Mouse (Mus musculus) neural tube, embryonic 13.5 days (tissue): ENCODE data around the gene Csk. TPM values are rescaled to one million over a fixed set of nuclear protein-coding genes. Genes with fewer than 3 reads are reported as not detected.

Source experiments
- ATAC-seq: fragments of 200-750 bp; cut with Nextera tagmentation; 2 replicates; pipeline ENCODE4 v1.8.0; 2017; ENCODE audit warnings: low read depth, mild to moderate bottlenecking, moderate TSS enrichment, moderate library complexity
- H3K27ac ChIP-seq: fragments of 300-500 bp; sonication (generic); replicated peaks from 2 replicates; pipeline ENCODE4 v1.5.1; 2015; ENCODE audit warnings: moderate library complexity, mild to moderate bottlenecking, inconsistent platforms
- H3K27me3 ChIP-seq: fragments of 300-500 bp; sonication (generic); 2 replicates; pipeline ENCODE4 v1.6.1; 2015; ENCODE audit warnings: mild to moderate bottlenecking, inconsistent platforms
- H3K36me3 ChIP-seq: fragments of 300-500 bp; sonication (generic); 2 replicates; pipeline ENCODE4 v1.6.1; 2015; ENCODE audit warnings: mild to moderate bottlenecking, inconsistent platforms
- H3K4me1 ChIP-seq: fragments of 300-500 bp; sonication (generic); replicated peaks from 2 replicates; pipeline ENCODE4 v1.6.1; 2015; ENCODE audit warnings: inconsistent platforms
- H3K4me2 ChIP-seq: fragments of 300-500 bp; sonication (generic); 2 replicates; pipeline ENCODE4 v1.6.1; 2015; ENCODE audit warnings: inconsistent platforms, mild to moderate bottlenecking, moderate library complexity
- H3K4me3 ChIP-seq: fragments of 300-500 bp; sonication (generic); 2 replicates; pipeline ENCODE4 v1.5.1; 2015; ENCODE audit warnings: mild to moderate bottlenecking, inconsistent platforms
- H3K9ac ChIP-seq: fragments of 300-500 bp; sonication (generic); 2 replicates; pipeline ENCODE4 v1.6.1; 2015; ENCODE audit warnings: moderate library complexity, mild to moderate bottlenecking, inconsistent platforms
- H3K9me3 ChIP-seq: fragments of 300-500 bp; sonication (generic); 2 replicates; pipeline ENCODE4 v1.6.1; 2016; ENCODE audit warnings: inconsistent platforms
- WGBS: fragments of 180-500 bp; shearing (Covaris S2); methylation state at CpG from one replicate; pipeline ENCODE4 v1.1.7; 2015; 5-methylcytosine and 5-hydroxymethylcytosine counted together
- polyA plus RNA-seq: library from polyadenylated mRNA; unstranded; fragments of >200 nt; fragmentation: Nextera tagmentation; extraction: Ambion mirVana; gene quantifications from 2 replicates; pipeline ENCODE4 v1.2.1, GENCODE M21; 2015

Csk gene
- polyA plus RNA-seq = 43.7 and 43.9 TPM in 2 replicates

DNA sequence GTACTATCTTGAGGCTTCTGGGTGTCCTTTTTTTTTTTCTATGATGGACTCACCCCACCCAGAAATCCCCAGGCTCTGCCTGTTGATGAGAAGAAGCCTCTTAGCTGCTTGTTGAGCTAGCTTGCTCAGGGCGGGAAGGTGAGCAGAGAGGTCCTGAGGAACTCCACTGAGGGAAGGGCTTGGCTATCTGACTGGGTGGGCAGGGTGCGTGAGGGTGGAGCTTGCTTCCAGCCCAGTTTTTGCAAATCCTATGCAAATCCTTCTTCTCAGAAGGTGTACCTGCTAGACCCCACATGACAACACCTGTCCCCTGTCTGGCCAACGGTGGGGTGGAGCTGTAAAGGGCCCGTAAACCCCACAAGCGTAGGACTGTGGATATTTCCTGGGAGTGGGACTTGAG is at the start of gene Csk:
Gene Csk (minus strand): TSS at position 349 of the 400 bp plus-strand sequence.
- Histone ChIP-seq H3K4me1 (peaks cover 28% of the 10 kb centered on the region), H3K27me3 (peaks cover 5% of the 10 kb centered on the region; the same call in 1 of the 2 replicates), H3K9ac (peak within 1 kb of the TSS; percentile 22; the same call in 1 of the 2 replicates), H3K4me3 (no peak within 1 kb of the TSS), H3K9me3 (no peaks in the 10 kb centered on the region), H3K27ac (no peak within 1 kb of the TSS), H3K36me3 (no peaks in the 10 kb centered on the region), H3K4me2 (no peak within 1 kb of the TSS)
- 59% methylated on average over 5 of the region's 5 CpGs for WGBS
- no peak for ATAC-seq

DNA sequence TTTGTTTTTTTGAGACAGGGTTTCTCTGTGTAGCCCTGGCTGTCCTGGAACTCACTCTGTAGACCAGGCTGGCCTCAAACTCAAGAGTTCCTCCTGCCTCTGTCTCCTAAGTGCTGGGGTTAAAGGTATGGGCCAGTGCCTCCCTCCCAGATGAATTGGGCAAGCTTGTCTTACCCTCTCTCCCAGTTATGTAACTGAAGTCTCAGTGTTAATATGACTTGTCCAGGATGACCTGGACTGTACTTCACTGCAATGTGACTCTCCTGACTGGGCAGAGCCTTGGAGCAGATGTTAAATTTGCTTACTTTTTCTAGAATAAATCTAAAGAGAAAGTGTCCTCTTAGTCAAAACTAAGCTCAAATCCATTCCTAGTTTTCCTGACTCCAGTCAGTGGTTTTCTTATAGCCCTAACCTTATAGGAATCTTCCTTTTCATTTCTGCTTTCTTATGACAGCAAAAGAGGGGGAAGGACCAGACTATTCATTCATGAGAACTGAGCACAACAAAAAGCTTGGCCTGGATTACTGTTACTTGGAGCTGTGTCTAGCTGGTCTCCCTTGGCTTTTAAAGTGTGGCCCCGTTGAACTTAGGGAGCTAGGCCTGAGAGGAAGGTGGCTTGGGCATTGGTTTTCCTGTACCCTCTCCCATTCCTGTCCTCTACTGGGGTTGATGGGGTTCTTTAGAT is 45.2 kb upstream of the Csk start:
- H3K4me1 ChIP-seq = peaks cover 17% of the 10 kb centered on the region
- no peaks in the 10 kb centered on the region for H3K36me3 ChIP-seq
- no peak overlapping the region for H3K4me3 ChIP-seq
- H3K27ac ChIP-seq = no peak overlapping the region
- H3K4me2 ChIP-seq = no peak overlapping the region
- H3K9me3 ChIP-seq = no peaks in the 10 kb centered on the region
- 77% methylated on average over 1 of the region's 1 CpGs for WGBS
- no peak overlapping the region for H3K9ac ChIP-seq
- peaks cover 57% of the 10 kb centered on the region for H3K27me3 ChIP-seq
- no peak for ATAC-seq

DNA sequence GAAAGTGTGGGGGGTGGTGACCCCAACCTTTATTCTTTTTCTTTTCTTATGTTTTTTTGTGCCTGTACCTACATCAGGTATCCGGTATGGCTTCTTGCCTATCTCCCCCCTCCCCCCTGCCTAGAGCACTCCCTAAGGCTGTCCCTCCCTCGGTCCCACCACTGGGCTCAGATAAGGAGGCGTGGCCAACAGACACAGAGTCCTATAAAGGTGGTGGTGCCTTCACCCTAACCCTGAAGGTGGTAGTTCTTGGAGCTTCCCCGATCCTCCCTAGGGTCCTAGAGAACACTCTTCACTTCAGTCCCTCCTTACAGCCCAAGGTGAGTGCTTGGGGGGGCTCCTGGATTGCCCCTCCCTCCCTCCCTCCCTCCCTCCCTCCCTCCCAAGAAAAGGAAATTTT is 43.9 kb upstream of the Csk start:
- no peaks in the 10 kb centered on the region for H3K9me3 ChIP-seq
- peak overlapping the region; percentile 49; the same call in 1 of the 2 replicates for H3K4me3 ChIP-seq
- H3K27me3 ChIP-seq = peaks cover 63% of the 10 kb centered on the region
- no peaks in the 10 kb centered on the region for H3K36me3 ChIP-seq
- ATAC-seq = peak; percentile 23; the same call in 1 of the 2 replicates
- no peak overlapping the region for H3K27ac ChIP-seq
- WGBS = 15% methylated on average over 4 of the region's 4 CpGs
- H3K9ac ChIP-seq = no peak overlapping the region
- peaks cover 17% of the 10 kb centered on the region for H3K4me1 ChIP-seq
- no peak overlapping the region for H3K4me2 ChIP-seq

DNA sequence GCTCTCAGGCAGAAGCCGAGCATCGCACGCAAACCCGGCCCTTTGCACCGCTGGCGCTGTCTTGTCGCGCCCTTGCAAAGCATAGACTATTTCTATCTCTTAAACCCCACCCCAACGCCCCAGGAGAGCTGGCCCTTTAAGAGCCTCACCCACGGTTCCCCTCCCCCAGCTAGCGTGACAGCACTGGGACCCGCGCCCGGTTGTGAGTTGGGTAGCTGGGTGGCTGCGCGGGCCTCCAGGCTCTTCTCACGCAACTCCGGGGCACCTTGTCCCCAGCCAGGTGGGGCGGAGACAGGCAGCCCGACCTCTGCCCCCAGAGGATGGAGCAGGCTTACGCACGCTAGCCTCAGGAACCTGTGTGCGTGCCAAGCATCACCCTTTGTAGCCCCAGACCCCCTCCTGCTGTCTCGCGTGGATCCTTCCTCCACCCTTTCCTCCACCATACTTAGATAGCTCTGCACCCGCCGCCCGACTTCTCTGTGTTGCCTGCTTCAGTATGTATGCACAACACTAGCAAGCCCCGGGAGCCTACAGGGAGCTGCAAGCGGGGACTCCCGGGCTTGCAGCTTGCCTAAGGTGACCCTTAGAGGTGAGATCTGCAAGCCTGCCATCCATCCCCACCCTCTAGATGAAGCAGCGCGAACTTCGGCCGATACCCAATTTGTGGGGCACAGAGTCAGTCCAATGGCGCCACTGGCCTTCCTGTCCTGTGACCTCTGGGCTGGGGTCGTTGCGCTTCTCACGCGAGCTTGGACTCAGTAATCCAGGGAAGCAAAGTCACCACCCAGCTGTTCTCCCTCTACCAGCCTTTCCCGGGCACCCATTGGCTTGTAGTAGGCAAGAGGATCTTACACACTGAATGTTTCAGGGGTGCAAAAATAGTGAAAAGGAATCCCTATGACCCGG is 43.2 kb upstream of the Csk start:
- H3K4me3 ChIP-seq = peak overlapping the region; percentile 49
- no peaks in the 10 kb centered on the region for H3K9me3 ChIP-seq
- peak overlapping the region; percentile 83 for H3K4me2 ChIP-seq
- H3K36me3 ChIP-seq = no peaks in the 10 kb centered on the region
- no peak overlapping the region for H3K27ac ChIP-seq
- peak; percentile 70 for ATAC-seq
- peaks cover 63% of the 10 kb centered on the region for H3K27me3 ChIP-seq
- peaks cover 17% of the 10 kb centered on the region for H3K4me1 ChIP-seq
- WGBS = 1% methylated on average over 42 of the region's 42 CpGs
- peak overlapping the region; percentile 62 for H3K9ac ChIP-seq

DNA sequence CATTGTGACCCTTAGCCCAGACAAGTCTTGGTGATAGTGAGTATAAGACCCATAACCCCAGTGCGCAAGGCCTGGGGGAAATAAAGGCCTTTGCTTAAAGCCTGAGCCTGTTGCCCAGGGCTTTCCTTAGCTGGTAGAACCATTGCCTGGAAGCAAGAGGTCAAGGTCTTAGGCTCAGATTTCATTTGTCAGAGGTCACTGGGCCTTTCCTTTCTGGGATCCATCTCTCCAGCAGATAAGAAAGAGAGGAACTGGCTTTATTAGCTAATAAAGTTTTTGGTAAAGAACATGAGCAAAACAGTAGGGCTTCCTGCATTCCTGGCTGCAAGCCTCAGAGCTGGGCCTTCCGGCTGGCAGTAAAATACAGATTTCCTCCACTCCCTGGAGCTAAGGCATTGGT is 40.7 kb upstream of the Csk start:
- Histone ChIP-seq H3K4me2 (no peak overlapping the region), H3K9ac (no peak overlapping the region), H3K27me3 (peaks cover 59% of the 10 kb centered on the region), H3K4me1 (peaks cover 17% of the 10 kb centered on the region), H3K36me3 (no peaks in the 10 kb centered on the region), H3K27ac (no peak overlapping the region), H3K4me3 (no peak overlapping the region), H3K9me3 (no peaks in the 10 kb centered on the region)
- no peak for ATAC-seq
- WGBS = 82% methylated on average over 2 of the region's 2 CpGs

DNA sequence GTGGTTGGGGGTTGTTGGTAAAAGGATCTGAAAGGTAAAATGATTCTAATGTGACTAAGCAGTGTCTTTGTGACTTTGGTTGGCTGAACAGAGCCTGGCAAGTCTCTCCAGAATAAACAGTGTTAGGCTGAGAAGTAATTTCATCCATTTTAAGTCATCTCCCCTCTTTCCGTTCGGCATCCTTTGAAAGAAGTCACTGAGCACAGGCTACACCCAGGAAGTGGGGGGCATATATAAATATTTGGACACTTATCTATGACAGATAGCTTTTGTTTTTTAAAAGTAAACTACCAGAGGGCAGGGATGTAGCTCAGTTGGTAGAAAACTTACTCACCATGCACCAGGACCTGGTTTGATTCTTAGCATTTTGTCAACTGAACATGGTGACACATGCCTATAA is 35.2 kb upstream of the Csk start:
- Histone ChIP-seq H3K4me3 (no peak overlapping the region), H3K27ac (no peak overlapping the region), H3K27me3 (peaks cover 5% of the 10 kb centered on the region), H3K9ac (no peak overlapping the region), H3K36me3 (no peaks in the 10 kb centered on the region), H3K4me1 (no peaks in the 10 kb centered on the region), H3K9me3 (no peaks in the 10 kb centered on the region), H3K4me2 (no peak overlapping the region)
- ATAC-seq = no peak
- WGBS = 97% methylated on average over 2 of the region's 2 CpGs

DNA sequence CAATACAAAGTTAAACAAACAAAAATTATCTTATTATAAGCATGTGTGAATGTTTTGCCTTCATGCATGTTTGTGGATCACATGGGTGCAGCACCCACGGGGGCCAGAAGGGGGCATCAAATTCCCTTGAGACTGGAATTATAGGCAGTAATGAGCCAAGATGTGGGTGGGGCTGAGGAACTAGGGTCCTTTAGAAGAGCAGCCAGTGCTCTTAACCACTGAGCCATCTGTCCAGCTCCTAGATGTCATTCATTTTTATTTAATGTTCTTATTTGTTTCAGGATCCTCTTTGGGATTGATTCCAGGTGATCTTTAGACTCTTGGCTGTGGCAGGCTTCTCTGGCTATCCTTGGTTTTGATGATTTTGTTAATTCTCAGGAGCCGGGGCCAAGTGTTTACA is 34.7 kb upstream of the Csk start:
- no peaks in the 10 kb centered on the region for H3K4me1 ChIP-seq
- H3K9me3 ChIP-seq = no peaks in the 10 kb centered on the region
- ATAC-seq = no peak
- no peaks in the 10 kb centered on the region for H3K36me3 ChIP-seq
- 65% methylated on average over 2 of the region's 2 CpGs for WGBS
- H3K9ac ChIP-seq = no peak overlapping the region
- H3K27ac ChIP-seq = no peak overlapping the region
- H3K4me3 ChIP-seq = no peak overlapping the region
- no peak overlapping the region for H3K4me2 ChIP-seq
- peaks cover 4% of the 10 kb centered on the region; the same call in 1 of the 2 replicates for H3K27me3 ChIP-seq

DNA sequence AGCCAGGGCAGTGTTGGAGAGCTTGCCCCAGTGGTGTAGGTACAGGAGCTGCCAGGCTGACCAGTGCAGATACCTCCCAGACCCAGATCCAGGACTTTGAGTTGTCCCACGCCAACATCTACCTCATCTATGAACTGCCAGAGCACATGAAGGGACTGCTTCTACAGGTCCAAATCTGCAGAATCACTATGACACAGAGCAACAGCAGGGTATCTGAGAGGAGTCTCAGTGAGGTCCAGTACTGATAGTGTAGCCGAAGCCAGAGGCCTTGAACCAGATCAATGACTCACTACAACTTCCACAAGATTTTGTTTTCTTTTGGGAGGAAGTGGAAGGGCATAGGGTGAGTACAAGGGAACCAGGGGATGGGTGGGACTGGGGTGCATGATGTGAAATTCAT is 34.3 kb upstream of the Csk start, which contains the start of gene Cyp1a1:
Gene Cyp1a1 (plus strand): TSS at position 178 of the 400 bp plus-strand sequence.
- no peak within 1 kb of the TSS for H3K4me3 ChIP-seq
- H3K9me3 ChIP-seq = no peaks in the 10 kb centered on the region
- WGBS = 93% methylated on average over 2 of the region's 2 CpGs
- H3K9ac ChIP-seq = no peak within 1 kb of the TSS
- H3K4me2 ChIP-seq = no peak within 1 kb of the TSS
- H3K27ac ChIP-seq = no peak within 1 kb of the TSS
- no peaks in the 10 kb centered on the region for H3K4me1 ChIP-seq
- ATAC-seq = no peak
- H3K36me3 ChIP-seq = no peaks in the 10 kb centered on the region
- peaks cover under 1% of the 10 kb centered on the region; the same call in 1 of the 2 replicates for H3K27me3 ChIP-seq

DNA sequence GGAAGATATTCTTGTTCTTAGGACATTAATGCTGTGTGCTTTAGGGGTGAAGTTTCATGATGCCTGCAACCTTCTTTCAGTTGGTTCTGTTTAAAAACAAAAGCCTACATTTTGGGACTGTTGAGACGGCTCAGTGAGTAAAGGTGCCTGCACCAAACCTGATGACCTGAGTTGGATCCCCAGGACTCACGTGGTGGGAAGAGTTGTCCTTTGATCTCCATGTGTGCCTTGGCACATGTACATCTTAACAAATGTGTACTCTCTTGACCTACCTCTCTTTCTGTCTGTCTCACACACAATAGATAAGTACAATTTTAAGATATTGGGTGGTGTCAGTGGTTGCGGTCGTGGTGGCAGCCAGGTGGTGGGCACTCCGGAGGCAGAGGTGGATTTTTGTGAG is 32.6 kb upstream of the Csk start:
- no peak for ATAC-seq
- Histone ChIP-seq H3K4me3 (no peak overlapping the region), H3K27me3 (no peaks in the 10 kb centered on the region), H3K9ac (no peak overlapping the region), H3K4me2 (no peak overlapping the region), H3K27ac (no peak overlapping the region), H3K4me1 (no peaks in the 10 kb centered on the region), H3K36me3 (no peaks in the 10 kb centered on the region), H3K9me3 (no peaks in the 10 kb centered on the region)
- WGBS = 93% methylated on average over 5 of the region's 5 CpGs

DNA sequence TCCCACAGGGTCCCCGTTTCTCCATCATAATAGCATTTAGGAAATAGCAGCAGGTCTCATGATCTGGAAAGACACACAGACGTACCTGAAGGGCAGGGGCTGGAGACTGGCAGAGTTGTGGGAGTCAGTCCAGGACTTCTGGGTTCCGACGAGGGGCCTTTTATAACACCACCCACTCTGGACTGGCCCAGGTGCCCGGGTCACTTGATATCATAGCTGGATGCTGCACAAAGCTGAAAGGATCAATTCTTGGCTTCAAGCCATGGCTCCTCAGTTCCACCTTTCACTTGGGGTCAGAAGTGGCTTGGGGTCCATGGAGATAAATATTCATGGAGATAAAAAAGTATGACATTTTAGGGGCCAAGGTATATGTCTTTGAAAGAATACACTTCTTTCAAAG is 30.1 kb upstream of the Csk start, which contains the start of gene Cyp1a2:
Gene Cyp1a2 (minus strand): TSS at position 184 of the 400 bp plus-strand sequence.
- ATAC-seq = no peak
- Histone ChIP-seq H3K36me3 (no peaks in the 10 kb centered on the region), H3K9me3 (no peaks in the 10 kb centered on the region), H3K9ac (no peak within 1 kb of the TSS), H3K4me3 (no peak within 1 kb of the TSS), H3K4me2 (no peak within 1 kb of the TSS), H3K4me1 (no peaks in the 10 kb centered on the region), H3K27me3 (no peaks in the 10 kb centered on the region), H3K27ac (no peak within 1 kb of the TSS)
- 80% methylated on average over 5 of the region's 5 CpGs for WGBS

DNA sequence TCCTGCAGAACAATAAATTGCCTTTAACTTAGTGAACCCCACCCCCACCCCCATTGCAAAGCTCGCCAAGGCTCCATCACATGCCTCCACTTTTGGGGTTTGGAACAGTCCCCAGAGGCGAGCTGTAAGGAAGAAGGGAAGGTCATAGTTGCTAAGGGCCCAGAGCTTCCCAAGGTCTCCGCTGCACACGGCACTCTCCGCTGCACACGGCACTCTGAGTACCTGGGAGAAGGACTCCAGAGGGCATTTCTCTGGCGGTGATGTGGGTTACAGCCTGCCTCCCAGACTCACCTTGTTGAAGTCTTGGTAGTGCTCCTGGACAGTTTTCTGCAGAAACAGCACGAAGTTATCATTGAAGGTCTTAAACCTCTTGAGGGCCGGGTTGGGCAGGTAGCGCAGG is 28.0 kb upstream of the Csk start:
- Histone ChIP-seq H3K9ac (no peak overlapping the region), H3K27me3 (no peaks in the 10 kb centered on the region), H3K4me3 (no peak overlapping the region), H3K36me3 (no peaks in the 10 kb centered on the region), H3K4me2 (no peak overlapping the region), H3K4me1 (no peaks in the 10 kb centered on the region), H3K27ac (no peak overlapping the region), H3K9me3 (no peaks in the 10 kb centered on the region)
- no peak for ATAC-seq
- 84% methylated on average over 10 of the region's 10 CpGs for WGBS

DNA sequence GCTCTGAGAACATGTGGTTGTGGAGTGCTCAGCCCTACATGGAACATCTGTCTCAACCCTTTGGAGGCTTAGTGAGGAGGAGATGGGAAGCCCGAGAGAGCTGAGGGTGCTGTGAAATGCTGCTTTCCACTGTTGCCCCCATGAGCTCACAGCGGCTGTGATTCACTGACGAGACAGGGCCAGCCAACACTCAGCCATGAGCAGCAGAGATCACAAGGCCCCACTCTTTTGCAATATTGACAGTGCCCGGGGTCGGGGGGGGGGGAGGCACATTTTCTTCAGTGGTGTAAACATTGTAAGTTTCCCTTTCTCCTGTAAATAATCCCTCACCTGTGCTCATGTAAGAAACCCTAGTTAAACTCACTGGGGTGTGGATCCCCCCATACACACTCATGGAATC is 18.1 kb upstream of the Csk start:
- Histone ChIP-seq H3K36me3 (no peaks in the 10 kb centered on the region), H3K4me1 (no peaks in the 10 kb centered on the region), H3K4me3 (no peak overlapping the region), H3K4me2 (no peak overlapping the region), H3K9ac (no peak overlapping the region), H3K27ac (no peak overlapping the region), H3K9me3 (no peaks in the 10 kb centered on the region), H3K27me3 (no peaks in the 10 kb centered on the region)
- WGBS = 86% methylated on average over 5 of the region's 5 CpGs
- ATAC-seq = no peak
